Mouse (Mus musculus) ES-Bruce4 (cell line): ENCODE data around the gene Kin.

Source experiments
- CTCF ChIP-seq: IDR thresholded peaks from one replicate; pipeline ENCODE4 v1.8.1; 2011; ENCODE audit warnings: low read depth, low read length
- POLR2A ChIP-seq: IDR thresholded peaks from one replicate; pipeline ENCODE4 v1.8.1; 2011; ENCODE audit warnings: low read length; ENCODE audit not compliant: insufficient read depth

DNA sequence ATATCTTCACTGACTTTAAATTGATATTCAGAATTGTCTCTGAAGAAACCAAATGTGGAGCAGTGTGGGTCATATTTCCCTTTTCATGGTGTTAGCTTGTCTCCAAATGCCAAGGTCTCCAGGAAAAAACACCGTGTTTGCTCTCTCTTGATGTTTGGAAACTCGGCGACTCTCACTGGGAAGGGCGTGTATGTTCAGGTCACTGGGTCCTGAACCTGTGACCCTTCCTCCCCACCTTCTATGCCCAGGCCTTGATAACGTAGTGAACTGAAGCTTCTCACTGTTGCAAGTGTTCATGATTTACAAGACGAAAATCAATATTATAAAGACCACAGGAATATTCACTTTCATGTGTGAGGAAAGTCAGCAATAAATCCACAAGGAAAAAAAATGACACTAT is 53.5 kb downstream of the Kin start:
- no peak for TF ChIP-seq POLR2A
- TF ChIP-seq CTCF, result no peak
